In genomic region chr2:168054142-168054541, GRCm38 (mm10) we compare ENCODE assay signal across 36 mouse cellular contexts. TPM values are rescaled to one million over a fixed set of nuclear protein-coding genes. Genes with fewer than 3 reads are reported as not detected.
"Had no signal": no experiment of that assay in that cellular context is flagged by ENCODE, and none has a peak within 500 bp of the region (broad histone marks: within the 10 kb centered on the region; RNA-seq: fewer than 3 reads in every experiment).

No protein-coding gene starts in this region.

- H3K9me3 ChIP-seq: heart, embryonic 10.5 days; heart, embryonic 12.5 days; heart, embryonic 13.5 days; heart, embryonic 15.5 days; hindbrain, embryonic 10.5 days; hindbrain, embryonic 12.5 days; hindbrain, embryonic 13.5 days; hindbrain, embryonic 15.5 days; intestine, embryonic 15.5 days; kidney, embryonic 15.5 days had no signal

- ATAC-seq: hindbrain, embryonic 16.5 days; hindbrain, postnatal 0 days; inflammation-experienced regulatory T-cells, adult 6 months; intestine, embryonic 15.5 days; intestine, embryonic 16.5 days; intestine, postnatal 0 days had no signal

- H3K36me3 ChIP-seq: heart, embryonic 10.5 days; heart, embryonic 12.5 days; heart, embryonic 13.5 days; heart, embryonic 15.5 days; hindbrain, embryonic 10.5 days; hindbrain, embryonic 12.5 days; hindbrain, embryonic 13.5 days; hindbrain, embryonic 15.5 days; intestine, embryonic 15.5 days; kidney, embryonic 15.5 days had no signal

- H3K27ac ChIP-seq: heart, embryonic 10.5 days; heart, embryonic 13.5 days; heart, embryonic 15.5 days; hindbrain, embryonic 10.5 days; hindbrain, embryonic 12.5 days; hindbrain, embryonic 13.5 days; hindbrain, embryonic 14.5 days; hindbrain, embryonic 15.5 days; hindbrain, postnatal 0 days; intestine, embryonic 15.5 days; kidney, embryonic 15.5 days; kidney, postnatal 0 days; layer of hippocampus, adult 2 months had no signal

- H3K4me3 ChIP-seq: heart, embryonic 10.5 days; heart, embryonic 12.5 days; heart, embryonic 13.5 days; heart, embryonic 15.5 days; hindbrain, embryonic 10.5 days; hindbrain, embryonic 12.5 days; hindbrain, embryonic 13.5 days; hindbrain, embryonic 15.5 days; intestine, embryonic 15.5 days; kidney, embryonic 15.5 days; layer of hippocampus, adult 2 months had no signal

- DNase-seq: heart, postnatal 10 days; heart, postnatal 14 days; heart, postnatal 36 days; heart, postnatal 4 days; kidney, adult 11 months; kidney, adult 18-20 months; kidney, adult 2 months; kidney, adult 8-10 months; kidney, adult 9 months; kidney, postnatal 10 days; kidney, postnatal 14 days; kidney, postnatal 25 days; kidney, postnatal 36 days; kidney, postnatal 4 days; layer of hippocampus, adult 9-11 months; layer of hippocampus, postnatal 36 days had no signal

- H3K9ac ChIP-seq: heart, embryonic 12.5 days; heart, embryonic 13.5 days; heart, embryonic 15.5 days; hindbrain, embryonic 12.5 days; hindbrain, embryonic 13.5 days; hindbrain, embryonic 14.5 days; hindbrain, embryonic 15.5 days; intestine, embryonic 15.5 days; kidney, embryonic 15.5 days had no signal

- H3K4me2 ChIP-seq: heart, embryonic 11.5 days; heart, embryonic 12.5 days; heart, embryonic 13.5 days; heart, embryonic 15.5 days; hindbrain, embryonic 12.5 days; hindbrain, embryonic 13.5 days; hindbrain, embryonic 14.5 days; hindbrain, embryonic 15.5 days; intestine, embryonic 15.5 days; kidney, embryonic 15.5 days had no signal

- H3K27me3 ChIP-seq: heart, embryonic 12.5 days; intestine, embryonic 15.5 days had no signal

RNA-seq across cellular contexts. Expression of gene Ripor3, which starts 43.7 kb away (rescaled TPM):
- total RNA-seq: hematopoietic stem cell, adult 5-6 weeks had no signal
